8 mouse cellular contexts compared by ENCODE assay signal in the genomic region with DNA sequence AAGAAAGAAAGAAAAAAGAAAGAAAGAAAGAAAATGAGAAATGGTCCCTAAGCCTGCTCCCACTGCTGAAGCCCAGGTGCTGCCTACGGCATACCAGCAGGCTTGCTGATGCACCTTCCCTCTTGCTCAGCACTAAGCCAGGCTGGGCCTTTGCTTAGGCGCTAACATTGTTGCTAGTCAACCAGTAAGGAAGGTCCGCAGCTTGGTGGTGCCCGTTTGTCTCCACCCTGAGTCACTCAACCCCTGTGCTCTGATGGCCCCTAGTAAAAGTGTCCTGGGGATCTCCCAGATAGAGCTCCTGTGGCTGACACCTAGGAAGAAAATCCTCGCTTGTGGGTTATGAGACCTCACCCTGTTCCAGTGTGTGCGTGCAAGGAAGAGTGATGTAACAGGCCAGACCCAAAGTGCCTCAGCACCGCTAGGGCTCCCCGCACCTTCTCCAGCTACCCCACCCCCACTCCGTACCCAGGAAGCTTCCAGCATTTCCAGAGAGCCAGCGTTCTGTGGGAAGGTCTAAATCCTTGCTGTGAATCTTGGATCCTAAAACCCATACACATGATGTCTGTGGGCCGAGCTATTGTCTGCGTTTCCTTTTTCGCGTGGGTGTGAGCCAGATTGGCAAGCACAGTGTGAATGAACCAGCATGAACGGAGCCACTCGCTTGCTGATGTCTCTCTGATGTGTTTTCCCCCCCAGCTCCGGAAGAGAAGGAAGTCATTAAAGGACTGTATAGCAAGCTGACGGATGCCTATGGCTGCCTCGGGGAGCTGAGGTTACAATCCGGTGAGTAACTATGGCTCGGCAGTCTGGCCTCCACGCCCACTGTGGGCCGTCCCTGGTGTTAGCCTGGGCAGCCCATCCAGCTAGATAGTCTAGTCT. TPM values are rescaled to one million over a fixed set of nuclear protein-coding genes. Genes with fewer than 3 reads are reported as not detected.
A peak's percentile ranks its signal among the peaks of the same experiment; 100 is the strongest.
DNase-seq lines count a peak whose midpoint lies in the region; ATAC-seq lines count a peak whose summit lies in the region.

No protein-coding gene starts in this region.

- H3K27me3 ChIP-seq in embryonic facial prominence, embryonic 10.5 days (replicated peaks; ENCODE audit: low read depth, poor library complexity, severe bottlenecking), result no peaks in the 10 kb centered on the region
- no peaks in the 10 kb centered on the region for H3K27me3 ChIP-seq in heart, embryonic 15.5 days
- H3K27me3 ChIP-seq in lung, embryonic 15.5 days, result no peaks in the 10 kb centered on the region

- H3K9ac ChIP-seq in heart, embryonic 15.5 days, result no peak overlapping the region
- H3K9ac ChIP-seq in lung, embryonic 15.5 days, result 0 out of 2 replicates have a peak overlapping the region, but pooled peaks have one; percentile 4

- no peaks in the 10 kb centered on the region for H3K9me3 ChIP-seq in embryonic facial prominence, embryonic 10.5 days
- no peaks in the 10 kb centered on the region for H3K9me3 ChIP-seq in heart, embryonic 15.5 days (replicated peaks)
- H3K9me3 ChIP-seq in lung, embryonic 15.5 days, result no peaks in the 10 kb centered on the region

- no peaks in the 10 kb centered on the region for H3K36me3 ChIP-seq in embryonic facial prominence, embryonic 10.5 days (replicated peaks)
- H3K36me3 ChIP-seq in heart, embryonic 15.5 days, result no peaks in the 10 kb centered on the region
- no peaks in the 10 kb centered on the region for H3K36me3 ChIP-seq in lung, embryonic 15.5 days

- peaks cover 41% of the 10 kb centered on the region for H3K4me1 ChIP-seq in embryonic facial prominence, embryonic 10.5 days
- peaks cover 51% of the 10 kb centered on the region for H3K4me1 ChIP-seq in heart, embryonic 15.5 days (replicated peaks)
- peaks cover 45% of the 10 kb centered on the region for H3K4me1 ChIP-seq in lung, embryonic 15.5 days

- H3K27ac ChIP-seq in embryonic facial prominence, embryonic 10.5 days (replicated peaks), result peak overlapping the region; percentile 45
- H3K27ac ChIP-seq in heart, embryonic 15.5 days, result peak overlapping the region; percentile 73
- H3K27ac ChIP-seq in lung, embryonic 15.5 days, result peak overlapping the region; percentile 77

- peak overlapping the region; percentile 41 for H3K4me2 ChIP-seq in heart, embryonic 15.5 days
- H3K4me2 ChIP-seq in lung, embryonic 15.5 days, result peak overlapping the region; percentile 38

- peak; percentile 68 for ATAC-seq in CD4-positive, CD25-positive, alpha-beta regulatory T cell, adult 4 months
- ATAC-seq in heart, embryonic 15.5 days (replicated peaks; ENCODE audit: insufficient number of reproducible peaks, insufficient read depth, low FRiP score, low read depth), result no peak
- peak; percentile 50; the same call in 1 of the 2 replicates for ATAC-seq in lung, embryonic 15.5 days (ENCODE audit: borderline replicate concordance, extremely low read depth, low FRiP score, low TSS enrichment)
- ATAC-seq in erythroblast, adult 5-6 weeks (replicated peaks; ENCODE audit: low FRiP score, poor library complexity, severe bottlenecking), result no peak

- H3K4me3 ChIP-seq in embryonic facial prominence, embryonic 10.5 days, result no peak overlapping the region
- H3K4me3 ChIP-seq in heart, embryonic 15.5 days, result peak overlapping the region; percentile 16; the same call in 1 of the 2 replicates
- peak overlapping the region; percentile 4 for H3K4me3 ChIP-seq in lung, embryonic 15.5 days

- DNase-seq in 416B (ENCODE audit: low read depth), result peak; percentile 82
- peak; percentile 30 for DNase-seq in embryonic facial prominence, embryonic 10.5 days (ENCODE audit: low spot score)
- DNase-seq in layer of hippocampus, adult 8-10 months (ENCODE audit: low spot score in 2 of 2), result peak; percentile 87 to 90
- DNase-seq in right cerebral cortex, postnatal 4 days, result peak; percentile 25

- 53% methylated on average over 23 of the region's 23 CpGs for WGBS in embryonic facial prominence, embryonic 10.5 days
- 44% methylated on average over 23 of the region's 23 CpGs for WGBS in heart, embryonic 15.5 days
- 32% methylated on average over 23 of the region's 23 CpGs for WGBS in lung, embryonic 15.5 days

RNA-seq across cellular contexts. Expression of a gene that starts 34.3 kb away (rescaled TPM):
- 10 to 100 TPM; 11.3 to 19.9 TPM for polyA plus RNA-seq in CD4-positive, CD25-positive, alpha-beta regulatory T cell, adult 4 months (2017; shearing (Covaris generic))
- 1.4 and 1.8 TPM in 2 replicates for polyA plus RNA-seq in embryonic facial prominence, embryonic 10.5 days (2016; fragmentation: Nextera tagmentation; extraction: Ambion mirVana)
- 3.5 and 4.4 TPM in 2 replicates for polyA plus RNA-seq in heart, embryonic 15.5 days (2015; fragmentation: Nextera tagmentation; extraction: Ambion mirVana)
- 10 to 100 TPM; 61.3 to 82.7 (median 71.8) TPM for total RNA-seq in layer of hippocampus, adult 8-10 months (2022)
- 3.3 and 3.4 TPM in 2 replicates for polyA plus RNA-seq in lung, embryonic 15.5 days (2015; fragmentation: Nextera tagmentation; extraction: Ambion mirVana)
- total RNA-seq in erythroblast, adult 5-6 weeks (2015; ENCODE audit: low replicate concordance), result 0.63 and 1.3 TPM in 2 replicates
- total RNA-seq in erythroblast, adult 5-6 weeks (2017; ENCODE audit: low replicate concordance), result 0.85 and 4.6 TPM in 2 replicates

Comparison
In these comparisons a context has a peak if more than half of its experiments do, and no peak if none do; other contexts are left out.
1. DNase-seq: peak in every context shown above with its lines; median percentile 88 in layer of hippocampus, adult 8-10 months; 82 in 416B; 30 in embryonic facial prominence, embryonic 10.5 days; 25 in right cerebral cortex, postnatal 4 days.
2. ATAC-seq: peak in CD4-positive, CD25-positive, alpha-beta regulatory T cell, adult 4 months (single experiment) and lung, embryonic 15.5 days (single experiment); none in heart, embryonic 15.5 days (single experiment) and erythroblast, adult 5-6 weeks (single experiment).
3. Peak in every context shown above with its lines, with median percentiles within 50 percentile points of each other: H3K27ac ChIP-seq.